Mouse (Mus musculus) olfactory bulb, adult 2 months (tissue): Measurements from ENCODE around the gene Cldn19. TPM values are rescaled to one million over a fixed set of nuclear protein-coding genes. Genes with fewer than 3 reads are reported as not detected.
"Not testable (repeated sequence)": the region's sequence is repeated elsewhere in the genome, so short reads cannot be mapped to it uniquely, and the experiment has no call there.

Experiments used
- H3K27ac ChIP-seq: fragments of 200-500 bp; 2 replicates; pipeline ENCODE4 v1.5.1; 2012; ENCODE audit warnings: low read depth, low read length; ENCODE audit not compliant: insufficient read depth
- H3K4me1 ChIP-seq: fragments of 200-500 bp; 2 replicates; pipeline ENCODE4 v1.6.1; 2012; ENCODE audit warnings: low read length; ENCODE audit not compliant: control insufficient read depth, insufficient read depth
- H3K4me3 ChIP-seq: fragments of 200-500 bp; 2 replicates; pipeline ENCODE4 v1.5.1; 2012; ENCODE audit warnings: mild to moderate bottlenecking, low read depth, low read length, moderate library complexity; ENCODE audit not compliant: insufficient read depth
- CTCF ChIP-seq: fragments of 200-500 bp; IDR thresholded peaks from 2 replicates; pipeline ENCODE4 v1.5.1; 2012; ENCODE audit warnings: low read depth, mild to moderate bottlenecking, low read length, moderate library complexity; ENCODE audit not compliant: insufficient read depth
- POLR2A ChIP-seq: fragments of 200-500 bp; IDR thresholded peaks from 2 replicates; pipeline ENCODE4 v1.6.1; 2012; ENCODE audit warnings: mild to moderate bottlenecking, low read depth, low read length, moderate library complexity; ENCODE audit not compliant: insufficient read depth
- WGBS: fragments of 180-500 bp; shearing (Covaris S2); methylation state at CpG from one replicate; pipeline ENCODE4 v1.1.7; 2018; 5-methylcytosine and 5-hydroxymethylcytosine counted together
- polyA plus RNA-seq: library from polyadenylated mRNA; stranded (reverse); fragments of >200 nt; gene quantifications from 2 replicates; pipeline ENCODE4 v1.2.4, GENCODE M21; 2012; ENCODE audit warnings: low replicate concordance; ENCODE audit not compliant: missing spikeins, insufficient read depth, insufficient read length

Gene Cldn19
- polyA plus RNA-seq, 1 experiment = not detected

- no peak overlapping the region for H3K27ac ChIP-seq
- H3K4me1 ChIP-seq = no peaks in the 10 kb centered on the region
- TF ChIP-seq POLR2A (no peak), CTCF (no peak)
- WGBS = 41% methylated on average over 3 of the region's 3 CpGs
- H3K4me3 ChIP-seq = no peak overlapping the region
Measured at GRCm38 (mm10) chr4:119263459-119263858, 8.2 kb downstream of the Cldn19 start.

GRCm38 (mm10) chr4:119266606-119267005 is 11.4 kb downstream of the Cldn19 start:
- 71% methylated on average over 13 of the region's 13 CpGs for WGBS
- TF ChIP-seq CTCF (no peak), POLR2A (no peak)
- Histone ChIP-seq H3K4me1 (no peaks in the 10 kb centered on the region), H3K27ac (no peak overlapping the region), H3K4me3 (no peak overlapping the region)

- no peak for TF ChIP-seq POLR2A
- whole genome bisulfite sequencing = 91% methylated on average over 1 of the region's 1 CpGs
- Histone ChIP-seq H3K4me1 (no peaks in the 10 kb centered on the region), H3K4me3 (no peak overlapping the region), H3K27ac (no peak overlapping the region)
Measured at GRCm38 (mm10) chr4:119274627-119275026, 19.4 kb downstream of the Cldn19 start.

- WGBS = 85% methylated on average over 2 of the region's 2 CpGs
- Histone ChIP-seq H3K4me1 (no peaks in the 10 kb centered on the region), H3K27ac (no peak overlapping the region), H3K4me3 (no peak overlapping the region)
- TF ChIP-seq POLR2A (no peak), CTCF (no peak)
Measured at GRCm38 (mm10) chr4:119275226-119275625, 20.0 kb downstream of the Cldn19 start.

GRCm38 (mm10) chr4:119275726-119276125 is 20.5 kb downstream of the Cldn19 start:
- Histone ChIP-seq H3K4me3 (no peak overlapping the region), H3K4me1 (no peaks in the 10 kb centered on the region), H3K27ac (no peak overlapping the region)
- TF ChIP-seq CTCF (no peak), POLR2A (no peak)
- WGBS = 68% methylated on average over 2 of the region's 2 CpGs

- 84% methylated on average over 15 of the region's 15 CpGs for WGBS
- H3K4me3 ChIP-seq, H3K4me1 ChIP-seq, H3K27ac ChIP-seq: not testable (repeated sequence)
Measured at GRCm38 (mm10) chr4:119278784-119279183, 23.6 kb downstream of the Cldn19 start.

- WGBS = 84% methylated on average over 1 of the region's 1 CpGs
Measured at GRCm38 (mm10) chr4:119284861-119285260, 29.6 kb downstream of the Cldn19 start.

GRCm38 (mm10) chr4:119285336-119285735 is 30.1 kb downstream of the Cldn19 start:
- 66% methylated on average over 2 of the region's 2 CpGs for WGBS
- TF ChIP-seq CTCF = no peak
- TF ChIP-seq POLR2A = no peak
- H3K4me3 ChIP-seq = no peak overlapping the region
- H3K27ac ChIP-seq = no peak overlapping the region
- peaks cover 3% of the 10 kb centered on the region; the same call in 1 of the 2 replicates for H3K4me1 ChIP-seq

More at GRCm38 (mm10) chr4:119284861-119285260, 29.6 kb downstream of the Cldn19 start:
- H3K4me1 ChIP-seq = peaks cover 3% of the 10 kb centered on the region; the same call in 1 of the 2 replicates
- no peak overlapping the region for H3K27ac ChIP-seq
- no peak overlapping the region for H3K4me3 ChIP-seq
- TF ChIP-seq POLR2A = no peak
- TF ChIP-seq CTCF = no peak

GRCm38 (mm10) chr4:119291921-119292320 is 36.7 kb downstream of the Cldn19 start:
- Histone ChIP-seq H3K4me1 (peaks cover 10% of the 10 kb centered on the region; the same call in 1 of the 2 replicates), H3K4me3 (no peak overlapping the region), H3K27ac (no peak overlapping the region)
- 25% methylated on average over 1 of the region's 1 CpGs for WGBS
- no peak for TF ChIP-seq POLR2A
- TF ChIP-seq CTCF = no peak

- peak overlapping the region; percentile 55 for H3K4me3 ChIP-seq
- under 1% methylated on average over 24 of the region's 24 CpGs for WGBS
- H3K27ac ChIP-seq = 0 out of 2 replicates have a peak overlapping the region, but pooled peaks have one; percentile 41
- H3K4me1 ChIP-seq = peaks cover 10% of the 10 kb centered on the region; the same call in 1 of the 2 replicates
- TF ChIP-seq CTCF = no peak
Measured at GRCm38 (mm10) chr4:119292771-119293573, 37.8 kb downstream of the Cldn19 start.
